Mouse (Mus musculus) spleen, postnatal 36 days (tissue): ENCODE measurements around the gene Fnip2.
A peak's percentile ranks its signal among the peaks of the same experiment; 100 is the strongest.
"Not testable (repeated sequence)": the region's sequence is repeated elsewhere in the genome, so short reads cannot be mapped to it uniquely, and the experiment has no call there.

Experiments
- DNase-seq, 2 experiments: peaks; one replicate each; pipeline ENCODE4 v3.0.0; 2022; ENCODE audit warnings: low spot score in 2 of 2, mixed read lengths in 1 of 2

Gene Fnip2

DNA sequence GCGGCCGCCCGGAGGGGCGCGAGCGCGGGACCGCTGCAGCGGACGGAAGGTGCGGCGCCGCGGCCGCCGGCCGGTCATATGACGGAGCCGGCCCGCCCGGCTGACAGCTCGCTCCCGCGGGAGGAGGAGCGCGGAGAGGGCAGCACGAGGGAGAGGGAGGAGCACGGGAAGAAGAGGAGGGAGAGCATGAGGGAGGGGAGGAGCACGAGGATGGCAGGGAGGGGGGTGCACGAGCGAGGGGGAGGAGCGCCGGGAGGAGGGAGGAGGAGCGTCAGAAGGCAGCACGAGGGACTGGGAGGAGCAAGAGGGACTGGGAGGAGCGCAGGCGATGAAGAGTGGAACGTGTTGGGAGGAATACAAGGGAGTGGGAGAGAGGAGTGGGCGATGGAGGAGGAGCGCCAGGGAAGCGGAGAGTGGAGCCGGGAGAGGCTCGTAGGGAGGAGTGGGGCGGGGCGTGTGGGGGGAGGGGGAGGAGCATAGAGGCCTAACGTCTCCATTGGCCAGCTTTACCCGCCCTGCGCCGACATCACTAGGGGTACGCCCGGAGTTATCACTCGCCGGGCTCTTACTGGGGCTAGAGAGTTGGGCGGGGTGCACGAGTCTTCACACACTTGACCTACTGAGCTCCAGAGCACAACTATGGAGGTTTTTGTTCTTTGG is at the start of gene Fnip2:
Gene Fnip2 (minus strand): TSS at position 94 of the 660 bp plus-strand sequence.
- peak; percentile 79 to 83 for DNase-seq

- DNase-seq, result no peak
Measured at GRCm38 (mm10) chr3:79609886-79610285, 42.3 kb upstream of the Fnip2 start.

DNA sequence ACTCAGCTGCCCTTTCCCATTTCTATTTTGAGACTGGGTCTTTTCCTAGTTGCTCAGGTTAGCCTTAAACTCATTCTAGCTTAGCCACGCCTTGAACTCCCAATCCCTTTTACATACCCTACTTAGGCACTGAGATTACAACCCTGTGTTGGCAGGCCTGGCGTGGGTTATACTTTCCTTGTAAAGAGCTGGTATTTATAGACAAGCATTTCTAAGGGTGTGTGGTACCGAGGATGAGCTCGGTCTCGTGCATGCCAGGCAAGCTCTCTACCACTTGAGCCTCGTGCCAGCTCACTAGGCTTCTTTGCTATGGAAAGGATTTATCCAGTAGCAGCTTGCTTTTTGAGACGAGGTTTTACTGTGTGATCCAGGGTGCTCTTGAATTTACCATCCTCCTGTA is 27.9 kb upstream of the Fnip2 start:
- no peak for DNase-seq

GRCm38 (mm10) chr3:79591793-79592471 is 24.3 kb upstream of the Fnip2 start:
- DNase-seq, result no peak

- peak; percentile 76 to 77 for DNase-seq
Measured at GRCm38 (mm10) chr3:79590863-79591792, 23.5 kb upstream of the Fnip2 start, which contains the start of gene Ppid. Gene Ppid (plus strand): TSS chr3:79591342.

DNA sequence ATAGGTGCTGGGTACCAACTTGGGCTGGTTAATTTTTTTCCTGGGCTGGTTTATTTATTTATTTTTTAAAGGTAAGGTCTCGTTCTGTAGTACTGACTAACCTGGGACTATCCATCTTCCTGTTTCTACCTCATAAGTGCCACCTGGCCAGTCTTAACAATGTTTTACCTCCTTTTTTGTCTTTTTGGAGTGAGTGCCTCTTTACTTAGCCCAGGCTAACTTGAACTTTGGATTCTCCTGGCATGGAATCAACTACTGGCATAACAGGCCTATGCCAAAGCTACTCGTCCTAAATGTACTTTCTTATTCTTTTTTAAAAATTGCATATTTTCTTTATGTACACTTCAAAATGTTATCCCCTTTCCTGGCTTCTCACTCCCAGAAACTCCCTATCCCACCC is 22.1 kb upstream of the Fnip2 start:
- DNase-seq, result no peak

DNA sequence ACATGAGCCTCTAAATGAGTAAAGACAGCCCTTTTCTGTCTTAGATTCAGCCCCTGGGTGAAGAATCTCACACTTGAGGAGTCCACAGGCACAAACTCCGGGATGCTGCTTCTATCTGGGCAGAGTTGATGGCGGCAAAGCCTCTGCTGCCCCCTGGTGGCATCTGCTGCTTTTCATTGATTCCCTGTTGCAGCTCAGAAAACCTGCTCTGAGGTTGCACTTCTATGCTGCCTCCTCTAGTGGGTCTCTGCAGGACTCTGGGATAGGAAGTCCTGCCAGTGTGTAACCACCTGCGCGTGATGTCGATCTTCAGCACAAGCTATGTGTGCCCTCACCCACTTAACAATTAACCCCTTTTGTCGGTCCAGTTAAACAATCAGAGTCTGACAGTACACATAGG is 19.2 kb upstream of the Fnip2 start:
- DNase-seq, result peak; percentile 76 to 79

DNA sequence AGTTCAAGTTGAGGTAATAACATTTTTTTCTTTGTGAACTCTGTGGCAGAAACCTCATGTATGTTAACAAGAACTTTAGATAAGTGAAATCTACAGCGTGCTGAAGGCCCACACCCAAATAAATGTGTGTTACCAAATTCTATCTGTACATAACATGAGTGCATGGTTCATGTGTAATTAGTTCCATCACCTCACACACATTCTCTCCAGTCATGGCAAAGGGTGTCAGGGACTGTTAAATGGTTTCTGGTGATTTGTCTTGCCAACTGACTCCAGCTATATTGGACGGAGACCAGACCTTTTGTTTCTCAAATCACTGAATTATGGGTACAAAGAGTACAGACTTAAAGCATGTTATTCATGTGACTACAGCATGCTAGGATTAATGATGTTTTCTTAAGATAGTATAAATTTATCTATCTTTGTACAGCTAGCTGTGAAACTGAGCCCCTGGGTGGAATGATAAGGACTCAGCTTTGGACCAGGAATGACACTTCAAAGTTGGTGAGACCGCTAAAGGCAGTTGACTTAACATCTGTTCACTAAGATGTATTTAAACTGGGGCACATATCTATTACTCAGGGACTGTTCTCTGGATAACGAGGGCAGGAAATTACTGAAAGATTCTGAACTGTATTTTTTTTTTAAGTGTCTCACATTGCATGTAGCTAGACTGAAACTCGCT is 12.4 kb upstream of the Fnip2 start:
- peak in 1 of 2 experiments; percentile 37 for DNase-seq

DNA sequence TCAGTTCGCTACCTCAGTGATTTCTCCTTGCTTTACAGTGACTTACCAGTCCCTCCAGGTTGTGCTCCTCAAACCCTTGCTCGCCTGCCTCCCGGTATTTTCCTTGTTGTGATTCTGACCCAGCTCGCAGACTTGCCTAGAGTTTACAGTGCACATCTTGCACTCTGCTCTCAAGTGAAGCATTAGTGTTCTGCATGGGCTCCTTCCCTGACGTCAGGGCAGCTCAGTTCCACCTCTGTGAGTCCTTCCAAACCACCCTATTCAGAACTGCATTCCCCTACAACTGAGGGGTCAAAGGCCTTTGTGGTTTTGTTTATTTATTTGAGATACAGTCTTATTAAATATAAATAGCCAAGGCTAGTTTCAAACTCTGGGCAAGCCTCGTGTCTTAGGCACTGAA is 10.6 kb upstream of the Fnip2 start:
- DNase-seq, result no peak

DNA sequence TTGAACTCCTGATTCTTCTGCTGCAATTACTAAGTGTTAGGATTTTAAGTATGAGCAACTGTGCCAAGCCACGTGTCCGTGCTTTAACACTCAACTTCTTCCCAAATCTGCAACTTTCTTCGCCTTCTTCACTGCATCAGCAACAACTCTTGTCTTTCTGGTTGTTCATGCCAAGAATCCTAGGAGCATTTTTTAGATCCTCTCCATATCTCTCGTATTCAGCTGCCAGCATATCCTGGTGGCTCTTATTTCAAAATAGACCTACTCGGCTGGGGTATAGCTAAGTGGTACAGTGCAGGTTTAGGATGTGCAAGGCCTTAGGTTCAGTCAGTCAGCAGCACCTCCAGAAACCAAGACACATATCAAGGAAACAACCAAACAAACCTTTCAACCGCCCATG is 10.0 kb upstream of the Fnip2 start:
- DNase-seq, result no peak

DNA sequence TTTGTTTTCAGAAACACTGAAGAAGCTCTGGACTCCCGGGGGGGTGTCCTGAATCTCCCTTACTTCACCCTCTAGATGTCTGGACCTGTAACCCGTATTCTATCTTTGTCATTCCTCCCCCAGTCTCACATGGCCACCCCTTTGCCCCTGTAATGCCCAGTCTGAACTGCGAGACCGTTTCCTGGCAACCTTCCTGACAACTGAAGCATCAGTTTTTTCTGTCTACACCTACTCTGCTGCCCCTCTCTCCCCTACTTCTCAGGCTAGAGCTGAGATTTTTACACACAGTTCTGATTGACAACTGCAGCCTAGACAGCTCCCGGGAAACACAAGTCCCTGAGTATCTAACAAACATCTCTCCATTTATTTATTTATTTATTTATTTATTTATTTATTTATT is 9.3 kb upstream of the Fnip2 start:
- DNase-seq, result no peak

- no peak for DNase-seq
Measured at GRCm38 (mm10) chr3:79576468-79576816, 8.8 kb upstream of the Fnip2 start.

GRCm38 (mm10) chr3:79575576-79576467 is 8.2 kb upstream of the Fnip2 start:
- no peak for DNase-seq

- DNase-seq, result peak; percentile 33 to 62
Measured at GRCm38 (mm10) chr3:79574336-79574735, 6.7 kb upstream of the Fnip2 start.

DNA sequence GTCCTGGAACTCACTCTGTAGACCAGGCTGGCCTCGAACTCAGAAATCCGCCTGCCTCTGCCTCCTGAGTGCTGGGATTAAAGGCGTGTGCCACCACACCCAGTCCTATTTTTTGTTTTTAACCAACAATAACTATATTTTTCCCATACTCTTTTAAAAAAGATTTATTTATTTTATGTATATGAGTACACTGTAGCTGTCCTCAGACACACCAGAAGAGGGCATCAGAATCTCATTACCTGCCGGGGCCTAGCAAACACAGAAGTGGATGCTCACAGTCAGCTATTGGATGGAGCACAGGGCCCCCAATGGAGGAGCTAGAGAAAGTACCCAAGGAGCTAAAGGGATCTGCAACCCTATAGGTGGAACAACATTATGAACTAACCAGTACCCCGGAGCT is 5.8 kb upstream of the Fnip2 start:
- not testable (repeated sequence) for DNase-seq

- DNase-seq, result peak in 1 of 2 experiments; percentile 18
Measured at GRCm38 (mm10) chr3:79572399-79572798, 4.8 kb upstream of the Fnip2 start.

- DNase-seq, result no peak
Measured at GRCm38 (mm10) chr3:79569351-79569681, 1.7 kb upstream of the Fnip2 start.

- peak; percentile 77 to 81 for DNase-seq
Measured at GRCm38 (mm10) chr3:79568629-79569350, 1.2 kb upstream of the Fnip2 start.

GRCm38 (mm10) chr3:79566716-79567691 is 592 bp downstream of the Fnip2 start:
- peak; percentile 19 to 22 for DNase-seq
